Mouse (Mus musculus): Measurements from ENCODE around the gene Anp32a. TPM values are rescaled to one million over a fixed set of nuclear protein-coding genes. Genes with fewer than 3 reads are reported as not detected.

The Anp32a gene
- total RNA-seq, 2 experiments from 2014 or later = 62.8 to 88.2 TPM

GRCm38 (mm10) chr9:62340301-62341122 is 581 bp upstream of the Anp32a start:
- DNase-seq = no peak
- H3K27ac ChIP-seq = peak overlapping the region; percentile 95
- TF ChIP-seq CTCF (IDR thresholded peaks at IDR 0.05) = no peak
- H3K4me3 ChIP-seq = peak overlapping the region; percentile 96
- intact Hi-C loops (cut with DNase I) = loop anchor here (2.0 kb wide), 1 partner anchor 32 kb away; no protein-coding TSS in a partner anchor

DNA sequence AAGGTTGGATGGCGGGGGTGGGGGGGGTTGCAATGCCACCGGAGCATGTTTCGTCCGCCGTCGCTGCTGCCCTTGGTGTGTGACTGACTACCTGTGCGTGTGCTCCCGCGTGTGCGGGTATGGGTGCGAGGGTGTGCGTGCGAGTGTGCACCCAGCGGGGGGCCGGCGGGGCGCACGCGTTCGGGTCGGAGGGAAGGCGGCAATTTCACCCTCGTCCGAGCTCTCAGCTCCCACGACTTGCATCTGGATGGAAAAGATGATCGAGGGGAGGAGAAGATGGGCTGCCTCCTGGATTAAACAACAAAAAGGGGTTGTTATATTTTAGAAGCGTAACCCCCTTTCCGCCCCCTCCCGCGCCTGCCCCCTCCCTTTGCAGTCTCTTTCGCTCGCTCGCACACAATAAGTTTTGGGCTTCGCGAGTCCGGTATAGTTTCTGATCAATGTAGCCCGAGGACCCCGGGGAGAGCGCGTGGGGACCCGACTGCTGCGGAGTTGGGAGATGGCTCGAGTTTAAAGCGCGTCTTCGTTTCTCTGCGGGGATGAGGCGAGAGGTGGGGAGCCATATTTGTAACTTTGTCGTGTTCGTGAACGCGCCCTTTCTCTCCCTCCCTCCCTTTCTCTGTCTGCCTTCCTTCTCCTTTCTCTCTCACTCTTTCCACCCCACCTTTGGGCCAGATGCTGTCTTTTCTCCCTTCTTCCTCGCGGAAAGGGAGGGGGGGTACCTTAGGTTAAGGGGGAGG is 778 bp downstream of the Anp32a start:
- intact Hi-C loops (cut with DNase I) = loop anchor here (2.0 kb wide), 1 partner anchor 31 kb away; no protein-coding TSS in a partner anchor
- peak; percentile 51 for DNase-seq

DNA sequence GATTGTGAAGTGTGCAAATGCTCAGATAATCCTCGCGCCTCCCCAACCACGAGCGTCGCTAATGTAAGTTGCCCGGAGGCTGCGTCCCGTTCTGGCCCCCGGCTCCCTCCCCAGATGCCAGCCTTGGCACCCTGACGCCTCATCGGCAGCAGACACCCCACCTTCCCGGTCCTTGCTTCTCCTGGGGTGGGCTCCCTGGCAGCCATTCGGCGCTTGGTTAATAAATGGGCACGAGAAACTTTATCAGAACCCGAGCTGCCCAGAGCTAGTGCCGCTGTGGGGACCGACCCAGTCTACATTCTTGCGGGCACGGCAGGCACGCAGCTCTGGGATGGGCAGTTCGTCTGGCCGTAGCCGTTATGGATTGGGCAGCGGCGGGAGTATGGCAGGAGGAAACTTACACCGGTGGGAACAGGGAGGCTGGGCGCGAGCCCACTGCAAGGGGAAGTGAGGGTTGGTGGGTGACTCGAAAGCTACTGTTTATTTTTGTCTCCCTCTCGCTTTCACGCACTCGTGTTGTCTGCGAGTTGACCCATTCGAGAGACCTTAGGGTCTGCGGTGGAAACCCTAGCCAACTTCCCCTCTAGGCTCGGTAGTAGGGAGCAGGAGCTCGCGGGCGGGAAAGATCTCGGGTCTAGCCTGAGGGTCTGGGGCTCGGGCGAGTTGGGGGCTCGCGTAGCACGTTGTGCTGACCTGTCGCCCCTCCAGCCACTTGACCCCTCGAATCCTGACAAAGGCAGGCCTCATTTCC is 1.5 kb downstream of the Anp32a start:
- Histone ChIP-seq H3K27ac (peak overlapping the region; percentile 95), H3K4me3 (peak overlapping the region; percentile 96)
- intact Hi-C loops (cut with DNase I) = no loop called here
- TF ChIP-seq CTCF (IDR thresholded peaks at IDR 0.05) = no peak
- DNase-seq = peak; percentile 65

More for the DNA sequence above, 778 bp downstream of the Anp32a start:
- H3K27ac ChIP-seq = peak overlapping the region; percentile 95
- H3K4me3 ChIP-seq = peak overlapping the region; percentile 96
- no peak for TF ChIP-seq CTCF (IDR thresholded peaks at IDR 0.05)

GRCm38 (mm10) chr9:62343192-62343903 is 2.3 kb downstream of the Anp32a start:
- Histone ChIP-seq H3K4me3 (peak overlapping the region; percentile 96), H3K27ac (peak overlapping the region; percentile 95)
- peak; percentile 83 for DNase-seq
- intact Hi-C loops (cut with DNase I) = no loop called here
- TF ChIP-seq CTCF (IDR thresholded peaks at IDR 0.05) = no peak

DNA sequence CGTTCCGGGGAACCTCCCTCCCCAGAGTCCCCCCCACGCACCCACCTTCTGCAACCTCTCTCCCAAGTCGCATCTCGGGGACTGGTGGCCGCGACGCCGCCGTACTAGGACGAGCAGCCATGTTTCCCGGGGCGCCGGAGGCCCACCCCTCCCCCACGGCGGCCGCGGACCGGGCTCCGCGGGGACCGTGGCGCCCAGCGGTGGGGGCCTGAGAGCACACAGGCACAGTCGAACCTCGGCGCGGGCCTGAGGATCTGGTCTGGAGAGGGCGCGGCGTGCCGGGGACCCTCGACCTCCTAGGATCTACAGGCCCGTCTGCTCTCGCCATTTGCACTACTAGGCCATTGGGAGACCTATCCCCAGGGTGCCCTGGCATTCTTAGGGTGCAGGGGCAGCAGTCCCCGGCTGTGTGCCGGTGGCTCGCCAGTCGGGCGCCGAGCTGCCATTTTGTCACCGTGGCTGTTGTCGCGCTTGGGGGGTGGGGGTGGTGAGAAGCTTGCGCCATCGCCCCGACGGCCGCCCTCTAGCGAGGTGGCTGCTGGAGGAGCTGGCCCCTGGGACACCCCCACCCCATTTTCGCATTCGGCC is 2.9 kb downstream of the Anp32a start:
- H3K27ac ChIP-seq = peak overlapping the region; percentile 95
- peak overlapping the region; percentile 96 for H3K4me3 ChIP-seq
- DNase-seq = peak; percentile 84
- intact Hi-C loops (cut with DNase I) = no loop called here
- TF ChIP-seq CTCF (IDR thresholded peaks at IDR 0.05) = peak; percentile 5; the same call in 1 of the 2 replicates

GRCm38 (mm10) chr9:62344545-62344944 is 3.5 kb downstream of the Anp32a start:
- DNase-seq = peak; percentile 79
- intact Hi-C loops (cut with DNase I) = no loop called here
- Histone ChIP-seq H3K4me3 (peak overlapping the region; percentile 96), H3K27ac (peak overlapping the region; percentile 95)
- TF ChIP-seq CTCF (IDR thresholded peaks at IDR 0.05) = no peak

- DNase-seq = no peak
- intact Hi-C loops (cut with DNase I) = no loop called here
- no peak for TF ChIP-seq CTCF (IDR thresholded peaks at IDR 0.05)
- Histone ChIP-seq H3K4me3 (peak overlapping the region; percentile 96), H3K27ac (peak overlapping the region; percentile 95)
These were observed 4.0 kb downstream of the Anp32a start for GRCm38 (mm10) chr9:62345081-62345481.

- peak overlapping the region; percentile 95 for H3K27ac ChIP-seq
- DNase-seq = no peak
- TF ChIP-seq CTCF (IDR thresholded peaks at IDR 0.05) = no peak
- peak overlapping the region; percentile 96 for H3K4me3 ChIP-seq
- intact Hi-C loops (cut with DNase I) = no loop called here
These were observed 4.7 kb downstream of the Anp32a start for GRCm38 (mm10) chr9:62345633-62346387.

DNA sequence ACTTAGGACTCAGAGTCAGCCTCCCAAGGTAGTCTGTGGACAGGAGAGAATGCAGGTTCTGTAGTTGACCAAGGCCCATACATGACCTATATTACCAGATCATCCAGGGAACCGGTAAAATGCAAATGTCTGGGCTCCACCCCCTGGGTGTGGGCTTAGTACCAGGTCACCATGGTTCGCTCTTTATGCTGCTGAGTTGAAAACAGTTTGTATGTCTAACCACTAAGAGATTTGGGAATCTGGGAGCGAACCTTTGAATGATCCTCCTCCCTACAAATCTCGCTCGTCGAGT is 5.2 kb downstream of the Anp32a start:
- H3K4me3 ChIP-seq = peak overlapping the region; percentile 96
- H3K27ac ChIP-seq = peak overlapping the region; percentile 95
- intact Hi-C loops (cut with DNase I) = no loop called here

GRCm38 (mm10) chr9:62347201-62347600 is 6.1 kb downstream of the Anp32a start:
- Histone ChIP-seq H3K27ac (peak overlapping the region; percentile 57), H3K4me3 (no peak overlapping the region)
- no peak for DNase-seq
- TF ChIP-seq CTCF (IDR thresholded peaks at IDR 0.05) = no peak
- intact Hi-C loops (cut with DNase I) = no loop called here

More for the DNA sequence above, 5.2 kb downstream of the Anp32a start:
- no peak for DNase-seq
- no peak for TF ChIP-seq CTCF (IDR thresholded peaks at IDR 0.05)

DNA sequence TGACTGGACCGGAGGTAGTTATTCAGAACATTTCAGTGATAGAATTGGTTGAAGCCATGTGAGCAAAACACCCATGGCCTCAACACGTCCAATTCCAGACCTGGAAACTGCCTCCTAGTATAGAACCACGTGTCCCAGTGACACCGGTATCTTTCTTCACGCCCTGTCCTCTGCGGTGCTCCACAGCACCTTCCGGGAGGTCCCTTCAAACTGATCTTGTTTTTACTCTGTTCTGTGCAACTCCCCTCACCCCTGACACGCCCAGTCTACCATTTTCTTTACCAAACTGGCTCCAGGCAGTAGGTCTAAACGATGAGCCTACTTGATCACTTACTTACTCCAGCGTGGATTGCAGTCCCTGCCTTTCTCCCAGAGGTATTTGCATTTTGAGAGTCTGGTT is 7.0 kb downstream of the Anp32a start:
- TF ChIP-seq CTCF (IDR thresholded peaks at IDR 0.05) = no peak
- Histone ChIP-seq H3K4me3 (no peak overlapping the region), H3K27ac (no peak overlapping the region)
- intact Hi-C loops (cut with DNase I) = no loop called here
- no peak for DNase-seq
